8 mouse cellular contexts compared by ENCODE assay signal in the genomic region with DNA sequence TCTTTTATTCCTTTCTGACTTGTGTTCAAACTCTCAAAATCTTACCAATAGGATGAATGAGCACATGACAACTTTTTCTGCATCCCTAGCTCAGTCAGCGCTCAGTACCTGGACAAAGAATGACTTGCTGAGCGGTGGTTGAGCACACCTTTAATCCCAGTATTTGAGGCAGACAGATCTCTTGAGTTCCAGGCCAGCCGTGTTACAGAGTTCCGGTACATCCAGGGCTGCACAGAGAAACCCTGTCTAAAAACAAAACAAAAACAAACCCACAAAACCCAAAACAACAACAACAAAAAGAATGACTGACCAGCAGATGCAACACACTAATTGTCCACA. TPM values are rescaled to one million over a fixed set of nuclear protein-coding genes. Genes with fewer than 3 reads are reported as not detected.
DNase-seq lines count a peak whose midpoint lies in the region; ATAC-seq and TF ChIP-seq lines count a peak whose summit lies in the region.

No protein-coding gene starts in this region.

- no peak for TF ChIP-seq CTCF in cerebellum, adult 2 months (IDR thresholded peaks at IDR 0.05; ENCODE audit: borderline replicate concordance, insufficient read depth, low read depth, low read length)
- no peak for TF ChIP-seq CTCF in testis, adult 2 months (IDR thresholded peaks at IDR 0.05; ENCODE audit: control insufficient read depth, insufficient read depth, insufficient replicate concordance, low read depth, low read length)
- TF ChIP-seq CTCF in stomach, postnatal 0 days (IDR thresholded peaks at IDR 0.05; ENCODE audit: low read depth): no peak

- TF ChIP-seq POLR2A in cerebellum, adult 2 months (IDR thresholded peaks at IDR 0.05; ENCODE audit: borderline replicate concordance, insufficient read depth, low read length): no peak
- no peak for TF ChIP-seq POLR2A in testis, adult 2 months (IDR thresholded peaks at IDR 0.05; ENCODE audit: control insufficient read depth, low read depth, low read length)

- H3K36me3 ChIP-seq in testis, adult 2 months (ENCODE audit: control insufficient read depth, insufficient read depth, low read length): no peaks in the 10 kb centered on the region
- no peaks in the 10 kb centered on the region for H3K36me3 ChIP-seq in limb, embryonic 15.5 days
- no peaks in the 10 kb centered on the region for H3K36me3 ChIP-seq in stomach, postnatal 0 days (ENCODE audit: control insufficient read depth, insufficient read depth, low read length)

- H3K4me1 ChIP-seq in cerebellum, adult 2 months (ENCODE audit: control insufficient read depth, insufficient read depth, low read length): peaks cover 10% of the 10 kb centered on the region
- H3K4me1 ChIP-seq in testis, adult 2 months (ENCODE audit: control insufficient read depth, insufficient read depth, low read length): peaks cover 20% of the 10 kb centered on the region
- H3K4me1 ChIP-seq in limb, embryonic 15.5 days: peaks cover 26% of the 10 kb centered on the region
- H3K4me1 ChIP-seq in stomach, postnatal 0 days (replicated peaks; ENCODE audit: control insufficient read depth, insufficient read depth): no peaks in the 10 kb centered on the region

- no peaks in the 10 kb centered on the region for H3K27me3 ChIP-seq in cerebellum, adult 2 months (ENCODE audit: control insufficient read depth, insufficient read depth, low read length)
- no peaks in the 10 kb centered on the region for H3K27me3 ChIP-seq in testis, adult 2 months (ENCODE audit: control insufficient read depth, insufficient read depth, low read length)
- H3K27me3 ChIP-seq in limb, embryonic 15.5 days: no peaks in the 10 kb centered on the region
- no peaks in the 10 kb centered on the region for H3K27me3 ChIP-seq in stomach, postnatal 0 days (ENCODE audit: control insufficient read depth, insufficient read depth, low read length)

- no peaks in the 10 kb centered on the region for H3K9me3 ChIP-seq in limb, embryonic 15.5 days
- H3K9me3 ChIP-seq in stomach, postnatal 0 days (ENCODE audit: control insufficient read depth, low read length): no peaks in the 10 kb centered on the region

- no peak for DNase-seq in cerebellum, adult 2 months
- no peak for DNase-seq in cerebellum, adult 11-12 months
- no peak for DNase-seq in testis, postnatal 14 days (ENCODE audit: low spot score)
- DNase-seq in stomach, postnatal 0 days (ENCODE audit: low spot score): no peak
- no peak for DNase-seq in right cerebral cortex, adult 2 months (ENCODE audit: low spot score in 2 of 2)
- no peak for DNase-seq in cerebellum, adult 9-10 months

- 17% methylated on average over 4 of the region's 4 CpGs for WGBS in cerebellum, adult 2 months
- WGBS in limb, embryonic 15.5 days: 16% methylated on average over 4 of the region's 4 CpGs
- WGBS in stomach, postnatal 0 days: 20% methylated on average over 4 of the region's 4 CpGs

- TF ChIP-seq EP300 in stomach, postnatal 0 days (optimal IDR thresholded peaks at IDR 0.05): no peak

- no peak overlapping the region for H3K27ac ChIP-seq in cerebellum, adult 2 months (ENCODE audit: insufficient read depth, low read length)
- peak overlapping the region; percentile 68; the same call in 1 of the 2 replicates for H3K27ac ChIP-seq in testis, adult 2 months (ENCODE audit: control insufficient read depth, insufficient read depth, low read depth, low read length)
- H3K27ac ChIP-seq in limb, embryonic 15.5 days: 0 out of 2 replicates have a peak overlapping the region, but pooled peaks have one; percentile 64
- no peak overlapping the region for H3K27ac ChIP-seq in stomach, postnatal 0 days (replicated peaks)

- H3K4me2 ChIP-seq in limb, embryonic 15.5 days: peak overlapping the region; percentile 83
- H3K4me2 ChIP-seq in stomach, postnatal 0 days (replicated peaks; ENCODE audit: low read depth): peak overlapping the region; percentile 84

- peak overlapping the region; percentile 67; the same call in 1 of the 2 replicates for H3K9ac ChIP-seq in limb, embryonic 15.5 days
- peak overlapping the region; percentile 74; the same call in 1 of the 2 replicates for H3K9ac ChIP-seq in stomach, postnatal 0 days (ENCODE audit: low read length)

- peak overlapping the region; percentile 96 for H3K4me3 ChIP-seq in cerebellum, adult 2 months (replicated peaks; ENCODE audit: insufficient read depth, low read depth, low read length)
- H3K4me3 ChIP-seq in testis, adult 2 months (ENCODE audit: control insufficient read depth, low read depth, low read length): peak overlapping the region; percentile 87
- peak overlapping the region; percentile 71 for H3K4me3 ChIP-seq in limb, embryonic 15.5 days
- H3K4me3 ChIP-seq in stomach, postnatal 0 days (ENCODE audit: low read depth, low read length): peak overlapping the region; percentile 67

- peak; percentile 53; the same call in 1 of the 2 replicates for ATAC-seq in limb, embryonic 15.5 days (ENCODE audit: insufficient number of reproducible peaks, low FRiP score, low TSS enrichment, low read depth)
- no peak for ATAC-seq in stomach, postnatal 0 days (ENCODE audit: low FRiP score, low TSS enrichment)

RNA-seq across cellular contexts. Expression of a gene that starts 0.2 kb away (rescaled TPM):
- 67.7 and 70.3 TPM in 2 replicates for polyA plus RNA-seq in cerebellum, adult 2 months (2012; rRNA removed)
- polyA plus RNA-seq in testis, adult 2 months (2012; rRNA removed): 35.1 and 47.1 TPM in 2 replicates
- polyA plus RNA-seq in limb, embryonic 15.5 days (2015; fragmentation: Nextera tagmentation; extraction: Ambion mirVana): 137 and 150 TPM in 2 replicates
- polyA plus RNA-seq in stomach, postnatal 0 days (2015; fragmentation: Nextera tagmentation; extraction: Ambion mirVana): 55.2 and 62.6 TPM in 2 replicates

RNA-seq across cellular contexts. Expression of a gene that starts 8.1 kb away (rescaled TPM):
- polyA plus RNA-seq in cerebellum, adult 2 months (2012; rRNA removed): 1.6 and 1.8 TPM in 2 replicates
- polyA plus RNA-seq in testis, adult 2 months (2012; rRNA removed): 3.0 and 3.8 TPM in 2 replicates
- 42.3 and 43.2 TPM in 2 replicates for polyA plus RNA-seq in limb, embryonic 15.5 days (2015; fragmentation: Nextera tagmentation; extraction: Ambion mirVana)
- polyA plus RNA-seq in stomach, postnatal 0 days (2015; fragmentation: Nextera tagmentation; extraction: Ambion mirVana): 84.9 and 90.6 TPM in 2 replicates

RNA-seq across cellular contexts. Expression of a gene that starts 29.0 kb away (rescaled TPM):
- polyA plus RNA-seq in cerebellum, adult 2 months (2012; rRNA removed): 76.6 and 88.6 TPM in 2 replicates
- 98.6 and 107 TPM in 2 replicates for polyA plus RNA-seq in testis, adult 2 months (2012; rRNA removed)
- polyA plus RNA-seq in limb, embryonic 15.5 days (2015; fragmentation: Nextera tagmentation; extraction: Ambion mirVana): 55.3 and 60.1 TPM in 2 replicates
- polyA plus RNA-seq in stomach, postnatal 0 days (2015; fragmentation: Nextera tagmentation; extraction: Ambion mirVana): 23.1 and 28.0 TPM in 2 replicates

RNA-seq across cellular contexts. Expression of a gene that starts 32.5 kb away (rescaled TPM):
- 46.8 and 48.2 TPM in 2 replicates for polyA plus RNA-seq in cerebellum, adult 2 months (2012; rRNA removed)
- 35.0 and 36.9 TPM in 2 replicates for polyA plus RNA-seq in testis, adult 2 months (2012; rRNA removed)
- 13.1 and 18.4 TPM in 2 replicates for polyA plus RNA-seq in limb, embryonic 15.5 days (2015; fragmentation: Nextera tagmentation; extraction: Ambion mirVana)
- 6.7 and 7.9 TPM in 2 replicates for polyA plus RNA-seq in stomach, postnatal 0 days (2015; fragmentation: Nextera tagmentation; extraction: Ambion mirVana)

RNA-seq across cellular contexts. Expression of a gene that starts 47.4 kb away (rescaled TPM):
- polyA plus RNA-seq in cerebellum, adult 2 months (2012; rRNA removed): 81.0 and 81.1 TPM in 2 replicates
- polyA plus RNA-seq in testis, adult 2 months (2012; rRNA removed): 81.9 and 82.1 TPM in 2 replicates
- polyA plus RNA-seq in limb, embryonic 15.5 days (2015; fragmentation: Nextera tagmentation; extraction: Ambion mirVana): 169 and 174 TPM in 2 replicates
- polyA plus RNA-seq in stomach, postnatal 0 days (2015; fragmentation: Nextera tagmentation; extraction: Ambion mirVana): 41.4 and 45.2 TPM in 2 replicates

Comparison
In these comparisons a context has a peak if more than half of its experiments do, and no peak if none do; other contexts are left out.
1. H3K27ac ChIP-seq: peak in testis, adult 2 months (single experiment) and limb, embryonic 15.5 days (single experiment); none in cerebellum, adult 2 months (single experiment) and stomach, postnatal 0 days (single experiment).
2. Peak in every context shown above with its lines, with median percentiles within 50 percentile points of each other: H3K4me3 ChIP-seq.